Mouse (Mus musculus) liver, embryonic 16.5 days (tissue): Measurements from ENCODE around the gene Rfx7. TPM values are rescaled to one million over a fixed set of nuclear protein-coding genes. Genes with fewer than 3 reads are reported as not detected.

ENCODE experiments used
- ATAC-seq: fragments of 200-750 bp; cut with Nextera tagmentation; 2 replicates; pipeline ENCODE4 v1.8.0; 2017; ENCODE audit warnings: low read depth, mild to moderate bottlenecking, moderate number of reproducible peaks, moderate library complexity
- H3K27ac ChIP-seq: fragments of 300-500 bp; sonication (generic); 2 replicates; pipeline ENCODE4 v1.5.1; 2014; ENCODE audit warnings: mild to moderate bottlenecking, low read length
- H3K27me3 ChIP-seq: fragments of 300-500 bp; sonication (generic); 2 replicates; pipeline ENCODE4 v1.6.1; 2014; ENCODE audit warnings: low read depth, low read length, mixed read lengths; ENCODE audit not compliant: control insufficient read depth, insufficient read depth
- H3K36me3 ChIP-seq: fragments of 300-500 bp; sonication (generic); 2 replicates; pipeline ENCODE4 v1.6.1; 2014; ENCODE audit warnings: mild to moderate bottlenecking; ENCODE audit not compliant: control insufficient read depth, insufficient read depth
- H3K4me1 ChIP-seq: fragments of 300-500 bp; sonication (generic); 2 replicates; pipeline ENCODE4 v1.6.1; 2014; ENCODE audit warnings: low read depth, low read length, mixed read lengths; ENCODE audit not compliant: control insufficient read depth
- H3K4me2 ChIP-seq: fragments of 300-500 bp; sonication (generic); 2 replicates; pipeline ENCODE4 v1.6.1; 2014; ENCODE audit warnings: low read depth, low read length, mixed read lengths
- H3K4me3 ChIP-seq: fragments of 300-500 bp; sonication (generic); 2 replicates; pipeline ENCODE4 v1.5.1; 2014; ENCODE audit warnings: low read depth, mild to moderate bottlenecking, low read length
- H3K9ac ChIP-seq: fragments of 300-500 bp; sonication (generic); 2 replicates; pipeline ENCODE4 v1.6.1; 2014; ENCODE audit warnings: low read depth, low read length
- H3K9me3 ChIP-seq: fragments of 300-500 bp; sonication (generic); replicated peaks from 2 replicates; pipeline ENCODE4 v1.6.1; 2016; ENCODE audit warnings: low read length; ENCODE audit not compliant: control insufficient read depth
- WGBS: fragments of 180-500 bp; shearing (Covaris S2); extraction: QIAGEN DNeasy Blood & Tissue Kit; methylation state at CpG from one replicate; pipeline ENCODE4 v1.1.7; 2014; ENCODE audit not compliant: insufficient replicate concordance; 5-methylcytosine and 5-hydroxymethylcytosine counted together
- polyA plus RNA-seq: library from polyadenylated mRNA; unstranded; fragments of >200 nt; fragmentation: Nextera tagmentation; extraction: Ambion mirVana; gene quantifications from 2 replicates; pipeline ENCODE4 v1.2.1, GENCODE M21; 2015

Gene Rfx7
- polyA plus RNA-seq, 1 experiment from 2014 or later, result 2.1 TPM

DNA sequence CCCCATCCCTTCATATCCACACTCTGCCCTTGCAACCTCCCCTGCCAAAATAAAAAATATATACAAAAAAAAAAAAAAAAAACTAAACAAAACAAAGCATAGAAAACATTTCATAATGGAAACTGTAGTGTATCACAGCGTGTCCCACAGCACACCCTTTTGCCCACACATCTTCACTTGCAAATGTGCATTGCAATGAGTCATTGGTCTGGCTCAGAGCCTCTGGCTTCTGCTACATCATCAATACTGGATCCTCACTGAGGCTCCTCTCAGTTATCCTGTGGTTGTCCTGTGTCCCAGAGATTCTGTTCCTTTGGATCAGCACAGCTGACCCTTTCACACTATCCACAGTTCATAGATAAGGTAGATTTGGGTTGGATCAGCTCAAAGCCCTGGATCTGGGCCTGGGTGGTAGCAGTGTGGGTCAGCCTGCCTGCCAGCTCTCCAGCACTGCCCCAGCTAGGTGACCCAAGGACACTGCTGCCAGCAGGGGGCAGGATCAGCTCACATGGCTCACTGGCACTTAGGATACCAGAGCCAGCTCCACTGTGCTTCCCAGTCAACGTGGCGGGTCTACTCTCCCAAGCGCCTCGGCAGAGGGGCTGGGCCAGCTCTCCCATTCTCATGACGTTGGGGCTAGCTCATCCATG, 122.7 kb downstream of the Rfx7 start:
- H3K27ac ChIP-seq, result no peak overlapping the region
- no peaks in the 10 kb centered on the region for H3K27me3 ChIP-seq
- WGBS, result 33% methylated on average over 6 of the region's 6 CpGs
- H3K36me3 ChIP-seq, result no peaks in the 10 kb centered on the region
- peaks cover 12% of the 10 kb centered on the region for H3K4me1 ChIP-seq
- no peak overlapping the region for H3K4me3 ChIP-seq
- H3K9ac ChIP-seq, result no peak overlapping the region
- ATAC-seq, result peak; percentile 63
- no peaks in the 10 kb centered on the region for H3K9me3 ChIP-seq
- H3K4me2 ChIP-seq, result no peak overlapping the region

DNA sequence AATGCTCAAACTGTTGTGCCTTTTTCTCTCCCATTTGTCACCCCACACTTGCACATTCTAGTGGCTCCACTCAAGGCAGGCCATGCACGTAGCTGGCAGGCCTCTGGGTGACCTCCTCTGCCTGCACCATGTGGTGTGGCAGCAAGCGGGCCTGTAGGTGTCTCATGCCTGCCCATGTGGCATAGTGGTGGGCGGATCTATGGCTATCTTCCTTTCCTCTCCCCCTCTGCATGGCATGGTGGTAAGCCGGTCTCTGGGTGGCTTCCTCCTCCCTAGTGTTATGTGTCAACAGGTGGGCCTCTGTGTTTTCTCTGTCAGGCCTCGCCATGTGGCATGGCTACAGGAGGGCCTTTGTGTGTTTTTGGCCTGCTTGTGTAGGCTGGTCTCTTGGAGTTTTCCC, 123.6 kb downstream of the Rfx7 start:
- no peaks in the 10 kb centered on the region for H3K36me3 ChIP-seq
- H3K27ac ChIP-seq, result no peak overlapping the region
- ATAC-seq, result no peak
- H3K27me3 ChIP-seq, result no peaks in the 10 kb centered on the region
- 59% methylated on average over 5 of the region's 5 CpGs for WGBS
- no peak overlapping the region for H3K4me2 ChIP-seq
- H3K9me3 ChIP-seq, result no peaks in the 10 kb centered on the region
- H3K4me1 ChIP-seq, result peaks cover 12% of the 10 kb centered on the region
- H3K4me3 ChIP-seq, result no peak overlapping the region
- H3K9ac ChIP-seq, result no peak overlapping the region

DNA sequence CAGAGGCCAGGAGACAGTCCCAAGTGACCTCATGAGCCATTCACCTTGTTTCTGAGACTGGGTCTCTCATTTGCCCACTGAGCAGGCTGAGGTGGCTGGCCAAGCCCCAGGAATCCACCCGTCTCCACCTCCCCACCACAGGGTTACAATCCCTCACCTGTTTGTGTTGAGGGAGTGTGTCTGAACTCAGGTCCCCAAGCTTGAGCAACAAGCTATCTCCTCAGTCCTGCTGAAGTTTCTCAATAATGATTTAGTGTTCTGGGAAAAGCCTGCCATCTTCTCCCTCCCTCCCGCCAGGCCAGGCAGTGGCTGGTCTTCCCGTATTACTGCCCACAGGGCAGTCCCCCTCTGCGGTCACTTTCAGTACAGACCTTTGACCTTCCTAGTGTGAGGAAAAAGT, 124.5 kb downstream of the Rfx7 start:
- WGBS, result 31% methylated on average over 4 of the region's 4 CpGs
- no peaks in the 10 kb centered on the region for H3K36me3 ChIP-seq
- H3K9ac ChIP-seq, result no peak overlapping the region
- H3K4me2 ChIP-seq, result no peak overlapping the region
- no peaks in the 10 kb centered on the region for H3K27me3 ChIP-seq
- H3K4me3 ChIP-seq, result no peak overlapping the region
- H3K9me3 ChIP-seq, result no peaks in the 10 kb centered on the region
- ATAC-seq, result no peak
- H3K4me1 ChIP-seq, result peaks cover 16% of the 10 kb centered on the region
- H3K27ac ChIP-seq, result peak overlapping the region; percentile 23

DNA sequence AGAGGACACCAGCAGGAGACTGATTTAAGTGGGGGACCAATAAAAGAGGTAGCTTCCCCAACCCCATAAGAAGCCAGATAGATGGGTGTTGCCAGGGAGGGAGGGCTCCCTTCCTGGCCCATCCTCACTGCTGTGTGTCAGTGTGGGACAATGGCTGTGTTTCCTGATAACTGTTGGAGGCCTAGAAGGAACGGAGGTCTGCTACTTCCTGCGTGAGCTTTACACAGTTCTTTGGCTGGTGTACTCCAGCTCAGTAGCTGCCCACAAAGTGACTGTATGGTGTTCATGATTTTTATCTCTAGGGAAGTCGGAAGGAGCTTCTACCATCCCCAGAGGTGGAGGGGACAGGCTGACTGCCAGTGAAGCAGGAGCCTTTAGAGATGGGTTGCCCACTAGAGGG, 124.9 kb downstream of the Rfx7 start:
- ATAC-seq, result no peak
- no peaks in the 10 kb centered on the region for H3K27me3 ChIP-seq
- H3K9me3 ChIP-seq, result no peaks in the 10 kb centered on the region
- WGBS, result 12% methylated on average over 3 of the region's 3 CpGs
- peaks cover 20% of the 10 kb centered on the region for H3K4me1 ChIP-seq
- H3K27ac ChIP-seq, result no peak overlapping the region; the same call in 1 of the 2 replicates
- no peak overlapping the region for H3K4me3 ChIP-seq
- no peak overlapping the region for H3K4me2 ChIP-seq
- H3K36me3 ChIP-seq, result no peaks in the 10 kb centered on the region
- H3K9ac ChIP-seq, result no peak overlapping the region

DNA sequence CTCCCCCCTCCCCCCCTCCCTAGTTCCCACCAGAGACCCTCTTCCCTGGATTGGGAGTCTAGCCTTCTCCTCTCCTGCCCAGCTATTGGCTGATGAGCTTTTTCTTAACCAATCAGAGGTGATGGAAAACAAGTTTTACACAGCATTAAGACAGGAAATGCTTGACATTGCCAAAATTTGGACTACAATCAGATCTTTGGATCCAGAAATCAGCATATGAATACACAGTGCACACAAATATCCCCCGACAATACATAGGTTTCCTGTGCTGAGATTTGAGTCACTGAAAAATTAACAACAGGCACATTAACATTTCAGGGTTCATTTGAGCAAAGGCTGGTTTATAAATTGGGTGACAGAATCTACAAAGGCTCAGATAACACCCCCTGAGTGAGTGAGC, 125.7 kb downstream of the Rfx7 start:
- Histone ChIP-seq H3K4me3 (no peak overlapping the region), H3K4me2 (no peak overlapping the region), H3K27me3 (no peaks in the 10 kb centered on the region), H3K9ac (no peak overlapping the region), H3K27ac (no peak overlapping the region), H3K36me3 (no peaks in the 10 kb centered on the region), H3K4me1 (peaks cover 20% of the 10 kb centered on the region), H3K9me3 (no peaks in the 10 kb centered on the region)
- 49% methylated on average over 1 of the region's 1 CpGs for WGBS
- ATAC-seq, result no peak

DNA sequence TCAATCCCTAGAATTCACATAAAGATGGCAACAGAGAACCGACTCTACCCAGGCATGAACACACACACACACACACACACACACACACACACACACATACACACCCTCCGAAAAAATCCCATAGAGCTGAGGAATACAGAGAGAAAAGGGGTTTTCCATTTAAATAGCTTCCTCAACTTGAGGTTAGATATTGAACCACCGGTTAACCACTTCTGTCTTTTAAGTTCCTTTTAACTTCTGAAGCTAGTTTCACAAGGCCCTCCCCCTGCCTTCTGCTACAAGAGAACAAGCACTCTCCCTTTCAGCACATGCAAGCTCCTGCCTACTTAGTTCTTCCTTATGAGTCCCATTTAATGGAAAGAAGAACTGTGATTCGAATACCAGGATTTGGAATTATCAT, 128.1 kb downstream of the Rfx7 start:
- WGBS, result 20% methylated on average over 4 of the region's 4 CpGs
- Histone ChIP-seq H3K4me3 (no peak overlapping the region), H3K27ac (no peak overlapping the region), H3K27me3 (no peaks in the 10 kb centered on the region), H3K4me1 (peaks cover 38% of the 10 kb centered on the region), H3K9ac (no peak overlapping the region), H3K36me3 (no peaks in the 10 kb centered on the region), H3K9me3 (no peaks in the 10 kb centered on the region), H3K4me2 (no peak overlapping the region)
- ATAC-seq, result no peak

DNA sequence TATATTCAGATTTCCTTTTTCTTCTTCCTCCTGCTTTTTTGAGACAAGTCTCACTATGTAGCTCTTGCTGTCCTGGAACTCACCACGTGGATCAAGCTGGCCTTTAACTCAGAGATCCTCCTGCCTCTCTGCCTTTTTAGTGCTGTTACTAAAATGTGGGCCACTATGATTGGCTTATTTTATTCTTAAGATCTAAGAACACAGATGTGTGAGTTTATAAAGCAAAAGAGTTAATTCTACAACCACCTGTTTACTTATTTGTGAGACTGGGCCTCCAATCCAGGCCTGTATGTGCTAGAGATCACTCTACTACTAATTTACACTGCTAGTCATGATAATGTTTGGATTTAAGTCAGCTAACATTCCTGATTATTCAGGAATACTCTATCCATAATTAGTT, 128.9 kb downstream of the Rfx7 start:
- H3K9ac ChIP-seq, result no peak overlapping the region
- no peak overlapping the region for H3K4me3 ChIP-seq
- H3K27ac ChIP-seq, result no peak overlapping the region
- 26% methylated on average over 1 of the region's 1 CpGs for WGBS
- no peak for ATAC-seq
- peaks cover 6% of the 10 kb centered on the region; the same call in 1 of the 2 replicates for H3K36me3 ChIP-seq
- no peak overlapping the region for H3K4me2 ChIP-seq
- no peaks in the 10 kb centered on the region for H3K9me3 ChIP-seq
- H3K4me1 ChIP-seq, result peaks cover 45% of the 10 kb centered on the region
- no peaks in the 10 kb centered on the region for H3K27me3 ChIP-seq

DNA sequence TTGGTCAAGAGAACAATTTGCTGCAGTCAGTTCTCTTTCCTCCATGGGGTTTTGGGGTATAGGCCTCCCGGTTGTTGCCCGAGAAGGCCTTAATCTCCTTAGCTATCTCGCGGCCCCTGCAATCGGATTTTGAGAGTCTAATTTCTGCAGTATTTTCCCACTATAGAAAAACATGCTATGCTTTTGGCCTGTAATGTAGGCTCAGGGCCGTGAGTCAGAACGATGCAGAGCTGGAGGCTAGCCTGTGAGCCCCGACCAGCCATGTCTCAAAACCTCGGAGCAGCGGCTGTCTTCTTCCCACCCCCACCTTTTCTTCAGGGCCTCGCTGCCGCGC, 129.5 kb downstream of the Rfx7 start:
- H3K9ac ChIP-seq, result peak overlapping the region; percentile 96
- peaks cover 6% of the 10 kb centered on the region; the same call in 1 of the 2 replicates for H3K36me3 ChIP-seq
- ATAC-seq, result no peak
- H3K27ac ChIP-seq, result peak overlapping the region; percentile 94
- peak overlapping the region; percentile 91 for H3K4me2 ChIP-seq
- no peaks in the 10 kb centered on the region for H3K27me3 ChIP-seq
- H3K4me3 ChIP-seq, result peak overlapping the region; percentile 88
- H3K4me1 ChIP-seq, result peaks cover 40% of the 10 kb centered on the region
- H3K9me3 ChIP-seq, result no peaks in the 10 kb centered on the region
- under 1% methylated on average over 13 of the region's 13 CpGs for WGBS

DNA sequence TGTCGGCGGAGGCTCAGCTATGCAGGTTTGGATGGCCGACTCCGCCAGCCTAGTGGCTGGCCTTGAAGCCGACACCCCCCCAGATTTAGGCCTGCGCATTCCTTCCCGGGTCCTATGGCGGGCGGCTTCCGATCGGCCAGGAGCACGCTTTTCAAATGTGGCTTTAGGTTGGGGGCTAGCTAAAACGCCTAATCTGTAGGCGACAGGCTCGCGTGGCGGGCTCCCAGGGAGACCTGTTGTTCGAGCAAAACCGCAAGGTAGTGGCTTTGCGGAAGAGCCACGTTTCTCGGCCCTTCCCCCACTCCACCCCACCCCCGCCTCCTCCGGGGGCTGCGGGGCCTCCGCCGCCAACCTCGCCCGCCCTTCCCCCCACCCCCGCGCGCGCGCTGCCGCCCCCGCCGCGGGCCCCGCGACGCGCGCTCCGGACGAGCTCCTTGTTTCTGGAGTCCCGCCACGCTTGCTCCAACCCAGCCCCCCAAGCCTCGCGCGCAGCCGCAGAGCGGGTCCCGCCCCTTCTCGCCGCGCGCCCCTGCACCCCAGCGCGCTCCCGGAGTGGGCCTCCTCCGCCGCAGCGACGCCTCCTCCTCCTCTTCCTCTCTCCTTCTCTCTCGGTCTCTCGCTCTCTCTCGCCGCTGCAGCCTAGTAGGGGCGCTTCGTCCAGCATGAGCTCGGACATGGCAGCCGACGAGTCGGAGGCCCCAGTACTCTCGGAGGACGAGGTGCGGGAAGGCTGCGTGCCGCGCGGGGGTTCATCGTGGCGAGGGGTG, 130.0 kb downstream of the Rfx7 start, which contains the start of gene Nedd4:
TSS of gene Nedd4 (plus strand) at position 452 of the 767 bp plus-strand sequence.
- H3K4me1 ChIP-seq, result peaks cover 39% of the 10 kb centered on the region
- H3K9me3 ChIP-seq, result no peaks in the 10 kb centered on the region
- peak within 1 kb of the TSS; percentile 91 for H3K4me2 ChIP-seq
- no peaks in the 10 kb centered on the region for H3K27me3 ChIP-seq
- WGBS, result under 1% methylated on average over 79 of the region's 83 CpGs
- H3K27ac ChIP-seq, result peak within 1 kb of the TSS; percentile 94
- H3K4me3 ChIP-seq, result peak within 1 kb of the TSS; percentile 88
- peak within 1 kb of the TSS; percentile 96 for H3K9ac ChIP-seq
- H3K36me3 ChIP-seq, result peaks cover 9% of the 10 kb centered on the region
- ATAC-seq, result peak; percentile 92
